Mouse (Mus musculus) cerebellum, postnatal 14 days (tissue): ENCODE measurements at regions not wholly inside any gene's neighbourhood (a gene's known extent, or its start where the extent isn't known, plus 50 kb on each side); places are given as distances from the start of the nearest gene placed in this dataset.

Source experiments
- DNase-seq, 2 experiments: peaks; one replicate each; pipeline ENCODE4 v3.0.0; 2021; ENCODE audit warnings: mixed read lengths in 2 of 2

- DNase-seq: peak; percentile 26 to 53
These were observed 515.9 kb downstream of the Tns3 start for GRCm38 (mm10) chr11:8148485-8148825.

DNA sequence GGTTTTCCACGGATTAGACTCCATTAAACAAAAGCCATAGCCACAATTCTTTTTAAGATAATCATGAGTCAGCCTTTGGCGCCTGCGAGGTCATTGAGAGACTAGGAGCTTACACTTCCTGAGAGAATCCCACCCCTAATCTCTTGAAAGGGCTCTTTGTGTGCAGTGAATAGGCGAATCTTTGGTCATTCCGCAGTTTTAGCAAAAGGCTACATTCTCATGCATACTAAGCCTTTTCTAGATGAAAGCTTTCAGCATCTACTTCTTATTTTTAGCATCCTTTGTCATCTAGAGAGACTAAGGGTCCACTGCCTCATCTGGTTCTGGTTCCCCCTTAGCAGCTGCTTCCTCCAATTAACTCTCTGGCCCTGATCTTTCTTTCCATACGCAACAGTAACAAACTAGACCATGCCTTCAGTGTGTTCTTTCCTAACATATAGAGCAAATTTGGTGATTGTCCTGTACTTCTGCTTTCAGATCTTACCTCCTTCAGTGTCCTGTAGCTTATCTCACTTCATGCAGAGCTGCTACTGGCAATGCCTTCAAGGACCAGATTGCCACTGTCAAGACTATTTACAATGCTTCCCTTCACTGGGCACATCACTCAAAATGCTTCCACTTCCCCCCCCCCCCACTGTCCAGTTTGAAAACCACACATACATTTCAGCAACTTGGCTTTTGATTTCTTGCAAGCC lies 516.4 kb downstream of the Tns3 start:
- DNase-seq: peak; percentile 38 to 70

DNA sequence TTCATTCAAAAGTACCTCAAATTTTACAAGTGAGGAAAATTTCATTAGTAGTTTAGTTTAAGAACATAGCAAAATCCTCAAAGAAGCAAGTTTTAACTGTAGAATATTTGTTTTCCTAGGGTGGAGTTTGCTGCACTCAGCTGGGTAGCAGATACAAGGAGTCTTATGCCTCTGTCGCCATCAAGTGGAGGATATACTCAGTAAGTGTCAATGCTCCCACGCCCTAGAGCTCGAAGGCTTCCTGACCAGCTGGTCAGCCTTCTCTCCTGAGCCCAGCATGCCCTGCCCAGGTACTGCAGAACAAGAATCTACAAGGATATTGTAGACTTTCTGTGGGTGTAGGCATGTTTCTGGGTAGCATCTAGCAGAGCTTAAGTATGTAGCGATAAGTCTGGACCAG lies 527.0 kb downstream of the Tns3 start:
- DNase-seq: peak; percentile 61 to 72

DNA sequence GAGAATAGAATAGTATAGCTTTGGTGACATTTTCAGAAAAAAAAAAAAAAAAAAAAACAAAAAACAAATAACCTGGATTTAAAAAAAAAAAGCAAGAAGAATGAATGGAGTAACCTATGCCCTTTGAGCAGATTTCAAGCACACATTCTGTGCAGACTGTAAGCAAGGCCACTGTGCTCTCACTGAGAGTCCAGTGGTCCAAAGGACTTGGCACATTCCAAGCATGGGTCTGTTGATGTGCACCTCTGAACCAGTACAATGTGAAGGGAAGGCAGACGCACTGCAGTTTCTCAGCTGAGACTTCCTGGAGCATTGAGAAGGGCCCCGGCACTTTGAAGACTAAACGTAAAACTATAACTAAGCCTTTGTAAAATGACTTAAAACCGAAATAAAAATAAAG lies 527.7 kb downstream of the Tns3 start:
- DNase-seq: no peak

GRCm38 (mm10) chr11:8109286-8109685 lies 555.0 kb downstream of the Tns3 start:
- no peak for DNase-seq

- no peak for DNase-seq
These were observed 563.2 kb downstream of the Tns3 start for GRCm38 (mm10) chr11:8101091-8101490.

DNA sequence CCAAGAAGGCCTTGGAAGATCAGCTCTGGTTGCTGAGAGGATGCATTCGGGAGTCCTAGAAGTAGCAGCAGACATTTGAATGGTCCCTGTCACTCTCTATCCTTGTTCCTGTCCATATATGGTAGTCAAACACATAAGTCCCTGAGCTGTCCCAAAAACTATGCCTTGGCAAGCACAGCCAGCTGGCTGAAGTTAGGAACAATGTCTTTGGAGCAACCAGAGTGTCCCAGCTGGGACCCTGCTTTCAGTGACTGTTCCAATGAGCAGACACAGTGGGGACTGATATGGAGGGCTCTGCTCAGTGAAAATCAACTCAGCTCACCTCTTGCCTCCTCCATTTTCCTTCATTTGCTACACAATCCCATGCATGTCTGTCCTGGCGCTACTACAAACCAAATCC lies 580.0 kb downstream of the Tns3 start:
- no peak for DNase-seq

- no peak for DNase-seq
These were observed 581.5 kb downstream of the Tns3 start for GRCm38 (mm10) chr11:8082811-8083210.

- no peak for DNase-seq
These were observed 591.0 kb downstream of the Tns3 start for GRCm38 (mm10) chr11:8073321-8073720.

- DNase-seq: no peak
These were observed 595.5 kb downstream of the Tns3 start for GRCm38 (mm10) chr11:8068873-8069272.

DNA sequence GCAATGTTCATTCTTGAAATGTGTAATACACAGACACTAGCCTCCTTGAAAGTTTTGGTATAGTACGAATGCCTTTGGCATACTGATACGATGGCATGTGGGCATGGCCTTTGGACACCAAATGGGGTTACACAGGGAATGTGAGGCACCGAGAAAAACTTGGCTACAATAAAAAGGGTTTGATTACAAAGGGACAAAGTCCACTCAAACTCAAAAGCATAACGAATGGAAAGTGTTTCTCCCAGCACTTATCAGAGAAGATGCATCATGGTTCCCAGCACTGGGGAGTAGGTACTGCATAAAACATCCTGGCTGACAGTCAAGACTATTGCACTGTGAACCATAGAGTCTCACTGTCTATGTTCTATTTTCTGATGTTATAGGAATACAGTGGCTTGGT lies 597.0 kb downstream of the Tns3 start:
- no peak for DNase-seq

DNA sequence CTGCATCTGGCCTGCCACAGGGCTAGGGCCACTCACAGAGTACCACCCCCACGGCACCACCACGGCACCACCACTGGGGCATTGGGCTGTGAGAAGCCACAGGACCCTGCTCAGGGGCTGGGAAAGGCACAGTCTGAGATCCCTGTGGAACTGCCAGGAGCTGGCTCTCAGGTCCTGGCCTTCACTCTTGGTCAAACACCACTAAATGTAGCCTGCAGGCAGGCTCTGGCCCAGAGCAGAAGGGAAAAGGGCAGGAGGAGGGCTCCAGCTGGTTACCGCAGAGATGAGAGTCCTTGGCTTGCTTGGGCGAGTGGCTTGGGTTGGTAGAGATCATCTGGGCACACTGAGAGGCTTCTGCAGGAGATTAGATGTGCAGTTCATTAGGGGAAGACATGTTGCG lies 598.5 kb downstream of the Tns3 start:
- DNase-seq: peak; percentile 47 to 56

DNA sequence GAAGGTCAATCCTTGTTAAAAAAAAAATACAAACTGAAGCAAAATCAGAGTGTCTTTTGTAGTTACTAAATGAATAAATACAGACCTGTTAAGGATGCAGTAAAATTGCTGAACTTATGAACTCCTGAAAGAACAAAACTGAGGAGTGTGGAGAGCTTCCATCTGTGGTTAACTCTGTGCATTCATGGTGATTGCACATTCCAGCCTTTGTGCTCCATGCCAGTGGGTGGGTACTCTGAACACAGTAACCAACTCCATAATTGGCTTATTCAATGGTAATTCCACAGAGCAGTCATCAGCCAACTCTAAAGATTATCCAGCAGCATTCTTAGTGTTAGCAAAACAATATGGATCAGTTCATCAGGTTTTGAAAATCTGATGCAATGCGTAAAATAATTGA lies 599.2 kb downstream of the Tns3 start:
- DNase-seq: peak; percentile 20 to 47

DNA sequence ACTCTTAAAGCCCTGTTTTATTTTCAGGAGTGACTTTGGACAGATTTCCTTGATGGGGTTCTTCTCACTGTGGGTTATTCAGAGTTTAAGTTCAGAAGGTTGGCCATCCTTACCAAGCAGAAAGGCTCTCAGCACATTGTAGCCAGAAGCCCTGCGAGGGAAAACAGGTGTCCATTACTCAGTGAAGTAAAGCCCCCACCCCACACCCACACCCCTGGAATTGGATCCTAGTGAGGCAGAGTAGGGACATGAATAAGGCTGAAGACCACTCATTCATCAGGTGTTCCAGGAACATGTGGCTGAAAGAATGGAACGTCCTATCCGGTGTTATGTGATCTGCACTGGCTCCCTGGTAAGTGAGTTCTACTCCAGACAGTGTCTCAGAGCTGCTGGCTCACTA lies 602.3 kb downstream of the Tns3 start:
- DNase-seq: no peak

DNA sequence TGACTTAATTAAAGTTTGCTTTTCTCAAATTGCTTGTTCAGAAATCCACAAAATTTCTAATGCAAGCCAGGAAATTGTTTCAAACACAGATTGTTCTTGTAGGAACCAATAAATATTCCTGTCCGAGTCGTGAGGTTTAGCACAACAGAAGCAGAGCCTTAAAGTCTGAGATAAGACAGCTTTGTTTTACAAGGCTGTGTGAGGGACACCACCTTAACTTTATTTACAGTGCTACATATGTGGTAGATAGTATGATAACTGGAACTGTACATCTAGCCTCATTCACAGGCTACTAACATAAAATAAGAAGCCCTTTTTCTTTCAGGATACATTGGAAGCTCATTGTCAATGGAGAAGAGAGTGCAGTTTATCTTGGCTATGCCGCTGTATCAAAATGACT lies 602.8 kb downstream of the Tns3 start:
- no peak for DNase-seq

GRCm38 (mm10) chr11:8051499-8051898 lies 612.8 kb downstream of the Tns3 start:
- no peak for DNase-seq

- DNase-seq: no peak
These were observed 619.2 kb downstream of the Tns3 start for GRCm38 (mm10) chr11:8045086-8045485.

DNA sequence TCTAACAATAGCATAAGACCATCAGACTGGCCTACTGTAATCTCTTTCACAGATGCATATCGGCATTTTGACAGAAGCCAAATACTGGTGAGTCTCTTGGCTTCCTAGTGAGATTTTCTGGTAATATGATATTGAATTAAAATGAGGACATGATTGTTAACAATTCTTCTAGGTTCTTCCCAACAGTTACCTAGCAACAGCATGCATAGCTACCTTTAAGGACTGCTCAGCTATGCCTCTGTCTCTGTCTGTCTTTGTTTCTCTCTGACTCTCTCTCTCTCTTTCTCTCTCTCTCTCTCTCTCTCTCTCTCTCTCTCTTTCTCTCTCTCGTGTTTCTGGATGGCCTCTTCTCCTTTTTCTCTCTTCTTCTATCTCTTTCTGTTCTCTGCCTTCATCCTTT lies 634.2 kb downstream of the Tns3 start:
- no peak for DNase-seq

- peak; percentile 50 to 73 for DNase-seq
These were observed 656.5 kb downstream of the Tns3 start for GRCm38 (mm10) chr11:8007801-8008200.

DNA sequence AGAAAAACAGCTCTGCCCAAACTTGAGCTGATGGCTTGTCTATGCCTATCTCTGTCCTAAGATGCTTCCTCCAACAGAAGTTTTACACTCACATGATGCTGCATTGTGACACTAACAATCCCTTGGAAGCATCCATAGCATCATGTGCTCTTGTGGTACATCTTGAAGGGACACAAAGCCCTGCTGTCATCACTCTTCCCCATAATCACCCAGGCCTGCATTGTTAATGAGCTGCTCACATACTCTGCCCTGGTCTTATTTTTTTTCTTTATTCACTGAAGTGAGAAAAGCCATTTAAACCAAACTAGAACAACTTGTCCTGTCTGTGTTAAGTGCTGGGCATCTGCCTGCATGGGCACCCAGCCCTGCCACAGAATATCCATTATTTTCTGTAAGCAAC lies 683.3 kb downstream of the Tns3 start:
- DNase-seq: no peak

- no peak for DNase-seq
These were observed 688.5 kb downstream of the Tns3 start for GRCm38 (mm10) chr11:7975845-7976244.

DNA sequence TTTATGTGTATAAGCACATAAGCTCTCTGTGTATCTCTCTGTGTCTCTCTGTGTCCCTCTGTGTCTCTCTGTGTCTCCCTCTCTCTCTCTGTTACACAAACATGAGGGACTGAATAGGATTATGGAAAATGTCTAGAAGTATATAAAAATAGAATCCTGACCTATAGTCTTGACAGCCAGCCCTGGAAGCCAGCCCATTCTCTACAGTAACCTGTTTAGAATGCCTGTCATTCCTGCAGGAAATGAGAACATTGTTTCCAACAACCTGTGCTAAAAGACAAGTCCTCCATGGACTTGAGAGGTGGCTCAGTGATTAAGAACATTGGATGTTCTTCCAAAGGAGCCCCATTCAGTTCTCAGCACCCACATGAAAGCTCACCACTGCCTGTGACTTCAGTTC lies 714.4 kb downstream of the Tns3 start:
- DNase-seq: peak; percentile 70 to 76

GRCm38 (mm10) chr11:7949201-7949875 lies 715.0 kb downstream of the Tns3 start:
- peak; percentile 70 to 80 for DNase-seq

GRCm38 (mm10) chr11:7944956-7945515 lies 719.3 kb downstream of the Tns3 start:
- DNase-seq: no peak

DNA sequence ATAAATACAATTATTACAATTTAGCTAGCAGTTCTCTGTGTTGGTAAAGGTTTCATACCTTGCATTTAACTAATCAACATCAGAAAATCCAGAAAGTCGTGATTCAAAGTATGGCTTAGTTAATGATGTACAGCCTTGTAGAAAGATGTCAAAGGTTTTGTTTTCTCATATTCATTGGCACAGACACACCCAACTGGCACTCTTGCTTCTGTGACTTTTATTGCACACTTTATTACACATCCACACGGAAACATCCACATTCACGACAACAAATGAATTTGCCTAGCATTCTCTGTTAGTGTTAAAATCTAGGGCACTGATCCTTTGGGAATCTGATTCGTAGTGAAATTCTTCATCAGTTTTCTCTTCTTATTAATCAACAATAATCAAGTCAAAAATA lies 720.0 kb downstream of the Tns3 start:
- no peak for DNase-seq
